Mouse (Mus musculus) v-Abl transformed pro-B cells (cell line): ENCODE measurements around the gene Tpk1.
"Not testable (repeated sequence)": the region's sequence is repeated elsewhere in the genome, so short reads cannot be mapped to it uniquely, and the experiment has no call there.

Source experiments
- in situ Hi-C, 2 experiments: fragments of 400-800 bp; cut with MboI; formaldehyde crosslinking; loops; one replicate each; pipeline ENCODE4 v1.15.1; 2025; ENCODE audit not compliant: unreplicated experiment in 2 of 2

The Tpk1 gene

DNA sequence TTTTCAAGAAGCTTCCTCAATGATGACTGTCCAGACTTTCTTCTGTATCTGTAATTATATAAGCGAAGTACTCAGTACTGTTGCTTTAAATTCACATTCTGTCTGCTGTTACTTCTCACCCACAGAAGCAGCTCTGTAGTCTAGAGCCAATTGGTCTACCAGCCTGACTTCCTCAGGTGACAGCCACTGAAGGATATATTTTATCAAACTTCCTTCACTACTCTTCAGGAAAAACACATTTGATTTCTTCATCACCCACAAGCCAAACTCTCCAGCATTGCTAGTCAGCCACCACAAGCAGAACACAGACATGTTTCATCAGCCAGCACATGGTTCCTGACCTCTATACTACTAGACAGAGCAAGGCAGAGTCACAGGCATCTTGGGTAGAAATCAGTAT lies 21.0 kb downstream of the Tpk1 start:
- in situ Hi-C loops, result no loop called here

DNA sequence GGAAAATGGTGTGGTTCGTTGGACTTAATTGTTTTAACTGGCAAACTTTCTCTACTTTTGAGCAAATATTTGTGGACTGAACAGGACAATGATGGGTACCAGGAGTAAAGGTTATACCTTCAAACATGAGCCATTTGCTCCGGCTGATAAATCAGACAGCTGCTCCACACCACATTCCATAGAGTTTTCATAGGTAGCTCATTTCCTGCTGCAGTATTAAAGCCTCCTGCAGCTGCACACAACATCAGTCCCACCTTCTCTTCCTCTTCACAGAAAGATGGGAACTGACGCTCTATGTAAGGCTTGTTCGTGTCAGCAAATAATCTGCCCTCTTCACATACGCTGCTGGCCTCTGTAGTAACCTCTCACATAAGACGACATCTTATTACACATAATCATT lies 22.4 kb downstream of the Tpk1 start:
- in situ Hi-C loops, result no loop called here

GRCm38 (mm10) chr6:43642375-43642774 lies 23.7 kb downstream of the Tpk1 start:
- in situ Hi-C loops, result no loop called here

- in situ Hi-C loops, result no loop called here
These were observed 25.5 kb downstream of the Tpk1 start for GRCm38 (mm10) chr6:43640621-43641020.

GRCm38 (mm10) chr6:43638865-43639264 lies 27.2 kb downstream of the Tpk1 start:
- in situ Hi-C loops, result no loop called here

DNA sequence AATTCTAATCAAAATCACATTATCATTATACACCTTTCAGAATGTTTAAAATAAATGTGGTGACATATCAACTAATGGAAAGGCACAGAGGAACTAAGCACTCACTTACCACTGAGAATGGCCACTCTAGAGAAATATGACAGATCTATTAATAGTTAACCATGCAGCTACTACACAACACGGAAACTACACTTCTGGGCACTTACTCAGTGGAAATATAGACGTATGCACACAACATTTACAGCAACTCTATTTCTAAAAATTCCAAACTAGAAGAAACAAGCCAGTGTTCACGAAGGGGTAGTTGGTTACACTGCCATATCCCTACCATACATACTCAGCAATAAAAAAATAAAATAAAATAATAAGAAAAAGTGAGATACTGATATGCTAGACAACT lies 28.0 kb downstream of the Tpk1 start:
- in situ Hi-C loops, result no loop called here

GRCm38 (mm10) chr6:43636980-43637638 lies 29.0 kb downstream of the Tpk1 start:
- in situ Hi-C loops, result no loop called here

DNA sequence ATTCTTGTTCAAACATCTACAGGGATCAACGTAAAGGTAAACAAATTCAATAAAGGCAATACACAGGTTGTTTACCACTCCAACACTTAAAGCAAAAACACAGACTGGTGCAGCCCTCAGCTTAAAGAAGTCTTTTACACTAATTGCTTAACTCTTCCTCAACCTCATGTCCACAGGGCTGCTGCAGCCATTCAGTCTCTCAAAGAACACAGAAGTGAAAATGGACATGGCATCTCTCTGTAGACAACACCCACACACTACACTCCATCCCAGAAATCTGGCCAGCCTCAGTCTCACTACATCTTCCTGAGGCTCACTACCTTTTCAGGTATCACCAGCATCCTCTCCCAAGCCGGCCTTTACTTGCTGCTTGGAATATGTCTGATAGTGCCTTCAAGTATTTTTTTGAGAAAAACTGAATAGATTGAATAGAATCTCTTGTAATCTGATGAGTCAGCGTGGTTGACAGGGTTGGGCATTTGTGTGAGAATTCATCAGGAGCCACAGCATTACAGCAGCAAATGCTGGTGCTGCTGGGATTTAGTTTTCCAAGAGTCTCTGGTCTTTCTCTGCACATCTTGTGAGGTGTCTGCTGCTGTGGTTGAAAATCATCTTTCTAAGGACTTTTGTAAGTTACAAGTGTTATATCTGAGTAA lies 32.6 kb downstream of the Tpk1 start:
- in situ Hi-C loops, result no loop called here

- in situ Hi-C loops, result no loop called here
These were observed 33.2 kb downstream of the Tpk1 start for GRCm38 (mm10) chr6:43632871-43633270.

DNA sequence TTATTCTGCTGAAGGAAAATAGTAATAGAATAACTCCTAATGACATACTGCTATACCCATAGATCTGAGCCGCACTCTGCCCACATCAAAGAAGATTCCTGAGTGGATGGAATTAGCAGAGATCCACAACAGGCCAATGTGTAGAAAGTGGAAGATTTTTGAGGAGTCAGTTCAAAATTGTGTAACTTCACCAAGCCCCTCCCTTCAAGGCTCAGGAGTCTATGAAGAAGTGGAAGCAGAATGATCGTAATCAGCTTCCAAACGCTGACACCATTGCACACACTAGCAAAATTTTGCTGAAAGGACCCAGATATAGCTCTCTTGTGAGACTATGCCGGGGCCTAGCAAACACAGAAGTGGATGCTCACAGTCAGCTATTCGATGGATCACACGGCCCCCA lies 42.6 kb downstream of the Tpk1 start:
- in situ Hi-C loops, result not testable (repeated sequence)

DNA sequence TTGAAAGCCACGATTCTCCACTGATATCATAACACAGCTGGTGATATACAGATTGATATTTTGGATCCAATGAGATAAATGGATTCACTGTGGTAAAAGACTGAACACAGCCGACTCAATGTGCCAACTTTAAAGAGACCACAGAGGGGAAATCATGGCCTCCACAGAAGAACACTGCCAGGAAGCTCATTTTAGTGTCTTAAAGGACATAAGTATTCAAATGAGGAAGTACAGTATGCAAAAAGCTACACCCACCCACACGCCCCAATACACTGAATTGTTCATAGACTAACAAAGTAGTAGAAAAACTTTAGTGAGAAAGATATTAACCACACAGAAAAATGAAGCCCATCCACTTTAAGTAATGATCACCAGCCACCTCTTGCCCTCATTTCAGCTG lies 46.8 kb downstream of the Tpk1 start:
- in situ Hi-C loops, result no loop called here

DNA sequence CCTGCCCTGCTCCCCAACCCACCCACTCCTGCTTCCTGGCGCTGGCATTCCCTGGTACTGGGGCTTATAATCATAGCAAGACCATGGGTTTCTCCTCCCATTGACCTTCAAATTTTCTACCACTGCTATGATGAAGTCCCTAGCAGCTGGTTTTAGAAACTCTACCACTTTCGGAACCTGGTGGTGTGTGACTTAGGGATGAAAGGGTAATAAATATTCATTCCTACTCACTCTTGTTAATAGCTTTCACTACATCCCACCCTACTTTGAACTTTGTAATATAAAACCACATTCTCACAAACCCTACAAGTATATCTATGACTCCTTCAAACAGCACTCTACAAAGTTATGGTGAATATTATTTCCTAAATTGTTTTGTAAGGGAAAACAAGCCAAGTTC lies 54.3 kb downstream of the Tpk1 start:
- in situ Hi-C loops, result no loop called here

GRCm38 (mm10) chr6:43590841-43591541 lies 75.1 kb downstream of the Tpk1 start:
- in situ Hi-C loops, result no loop called here

- in situ Hi-C loops, result no loop called here
These were observed 80.8 kb downstream of the Tpk1 start for GRCm38 (mm10) chr6:43585274-43585673.

GRCm38 (mm10) chr6:43581809-43582208 lies 84.3 kb downstream of the Tpk1 start:
- in situ Hi-C loops, result no loop called here

DNA sequence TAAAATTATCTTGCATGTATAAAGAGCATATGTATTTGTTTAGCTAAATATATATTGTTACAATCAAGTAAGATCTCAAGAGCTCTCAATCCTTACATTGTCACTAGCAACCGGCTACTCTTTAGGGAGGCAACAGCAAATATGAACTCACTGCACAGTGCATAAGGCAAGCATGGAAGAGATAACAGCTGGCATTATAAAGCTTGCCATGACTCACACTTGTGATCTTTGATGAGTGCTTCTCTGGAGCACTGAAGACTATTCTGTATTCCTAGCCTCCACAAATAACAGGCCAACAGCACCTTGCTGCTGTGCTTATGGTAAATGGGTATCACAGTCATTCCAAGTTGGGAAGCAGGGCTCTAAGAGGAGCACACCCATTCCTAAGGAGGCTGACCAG lies 98.2 kb downstream of the Tpk1 start:
- in situ Hi-C loops, result no loop called here

DNA sequence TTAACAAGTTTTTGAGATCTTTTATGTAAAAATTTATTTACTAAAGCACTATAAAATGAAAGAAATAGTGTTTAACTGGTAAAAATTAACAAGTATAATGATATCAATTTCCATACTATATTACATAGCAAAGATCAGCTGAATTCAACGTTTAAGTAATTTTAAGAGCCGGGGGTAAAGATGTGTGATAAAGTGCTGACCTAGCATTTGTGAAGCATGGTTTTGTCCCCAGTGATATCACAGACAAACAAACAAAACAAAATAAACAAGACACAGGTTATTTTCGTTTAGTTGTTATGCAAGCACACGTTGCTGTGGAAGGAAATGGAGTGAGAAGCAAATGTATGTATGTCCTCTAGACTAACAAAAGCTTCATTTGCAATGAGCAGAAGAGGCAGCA lies 103.6 kb downstream of the Tpk1 start:
- in situ Hi-C loops, result no loop called here

- in situ Hi-C loops, result no loop called here
These were observed 114.7 kb downstream of the Tpk1 start for GRCm38 (mm10) chr6:43551410-43551809.

DNA sequence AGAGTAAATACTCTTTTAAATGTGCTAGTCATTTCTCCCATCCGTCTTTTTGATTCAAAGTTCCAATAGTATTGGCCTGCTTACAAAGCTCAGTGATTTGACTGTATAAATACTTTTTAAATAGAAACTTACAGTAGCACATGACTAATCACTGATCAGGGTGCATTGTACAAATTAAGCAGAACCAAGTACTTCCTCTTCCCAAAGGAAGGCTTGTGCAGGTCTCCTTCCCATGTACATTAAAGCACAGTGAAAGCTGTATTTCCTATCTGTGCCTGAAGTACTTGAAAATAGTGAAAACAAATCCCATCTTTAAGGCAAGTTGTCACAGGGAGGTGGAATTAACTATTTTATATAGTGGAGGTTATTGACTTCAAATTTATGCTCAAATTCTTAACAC lies 119.5 kb downstream of the Tpk1 start:
- in situ Hi-C loops, result no loop called here

DNA sequence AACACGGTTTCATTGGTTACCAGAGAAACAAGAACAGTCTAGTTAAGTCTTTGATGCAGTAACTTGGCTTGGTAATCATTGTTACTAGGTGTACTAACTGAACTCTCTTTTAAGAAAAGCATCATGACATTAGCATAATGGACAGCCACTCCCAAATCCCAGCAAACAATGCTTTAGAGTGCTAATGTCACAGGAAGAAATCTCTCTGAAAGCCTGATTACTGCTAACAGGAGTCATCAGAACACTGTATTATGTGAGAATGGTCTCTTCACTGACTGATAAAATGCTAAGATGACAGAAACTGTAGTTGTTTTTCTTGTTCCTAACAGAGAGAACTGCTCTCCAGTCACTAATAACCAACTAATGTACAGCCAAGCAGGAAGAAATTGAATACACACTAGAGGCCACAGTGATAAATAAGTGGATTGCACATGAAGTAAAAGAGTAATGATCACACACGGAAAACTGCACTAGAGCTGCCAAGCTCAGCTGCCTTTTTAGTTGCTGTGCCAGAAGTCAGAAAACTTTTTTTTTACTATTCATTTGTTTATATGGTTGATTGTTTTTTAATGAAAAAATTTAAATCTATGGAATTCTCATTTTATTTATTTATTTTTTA lies 128.7 kb downstream of the Tpk1 start:
- in situ Hi-C loops, result no loop called here

DNA sequence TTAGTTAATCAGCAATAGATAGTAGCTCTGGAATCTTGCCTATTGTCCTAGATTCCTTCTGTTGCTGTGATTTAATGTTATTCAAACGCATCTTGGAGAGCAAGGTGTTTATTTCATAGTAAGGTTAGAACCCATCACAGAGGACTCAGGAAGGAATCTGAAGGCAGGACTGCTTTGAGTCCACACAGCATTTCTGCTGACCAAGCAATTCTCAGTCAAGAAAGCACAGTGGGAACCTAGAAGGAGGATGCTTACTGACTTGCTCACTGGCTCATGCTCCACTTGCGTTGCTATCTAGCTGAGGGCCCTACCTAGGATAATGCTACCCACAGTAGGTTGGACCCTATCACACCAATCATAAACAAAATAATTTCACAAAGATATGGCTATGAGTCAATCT lies 130.6 kb downstream of the Tpk1 start:
- in situ Hi-C loops, result no loop called here

GRCm38 (mm10) chr6:43533323-43533722 lies 132.8 kb downstream of the Tpk1 start:
- in situ Hi-C loops, result no loop called here
